Mouse (Mus musculus) erythroblast, embryonic 14.5 days (primary cell): Measurements from ENCODE around the gene Tcam1.
A peak's percentile ranks its signal among the peaks of the same experiment; 100 is the strongest.

Experiments
- GATA1 ChIP-seq: IDR thresholded peaks from 2 replicates; pipeline ENCODE4 v1.6.1; 2012; ENCODE audit warnings: low read length, inconsistent platforms, mixed read lengths
- TAL1 ChIP-seq: IDR thresholded peaks from 3 replicates; pipeline ENCODE4 v1.6.1; 2012; ENCODE audit warnings: low read length, inconsistent platforms, mixed read lengths

GRCm38 (mm10) chr11:106272644-106273310 is 3.7 kb upstream of the Tcam1 start, which contains the start of gene Smarcd2:
- TF ChIP-seq GATA1, result peak; percentile 32; the same call in 1 of the 2 replicates
- no peak for TF ChIP-seq TAL1
